In the genomic region with DNA sequence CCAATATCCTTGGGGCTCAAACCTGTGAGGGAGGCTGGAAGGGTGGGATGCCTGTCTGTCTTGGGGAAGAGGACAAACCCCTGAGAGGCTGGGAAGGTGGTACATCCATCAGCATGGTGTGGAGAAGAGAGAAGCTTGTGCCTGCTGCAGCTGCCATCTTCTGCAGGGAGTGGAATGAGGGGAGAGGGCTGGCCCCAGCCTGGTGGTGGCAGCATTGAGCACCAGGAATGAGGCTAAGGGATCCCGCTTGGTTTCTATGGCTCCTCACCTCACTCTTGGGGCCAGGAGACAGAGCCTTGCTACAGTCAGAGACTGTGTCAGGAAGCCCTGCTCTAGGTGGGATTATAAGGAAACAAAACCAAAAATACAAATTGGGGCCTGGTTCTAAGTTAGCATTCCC, we compare ENCODE assay signal across 13 mouse cellular contexts. TPM values are rescaled to one million over a fixed set of nuclear protein-coding genes. Genes with fewer than 3 reads are reported as not detected.
A peak's percentile ranks its signal among the peaks of the same experiment; 100 is the strongest.
DNase-seq lines count a peak whose midpoint lies in the region; ATAC-seq and TF ChIP-seq lines count a peak whose summit lies in the region.
"Had no signal": no experiment of that assay in that cellular context is flagged by ENCODE, and none has a peak within 500 bp of the region (broad histone marks: within the 10 kb centered on the region; RNA-seq: fewer than 3 reads in every experiment).

No protein-coding gene starts in this region.

- peak; percentile 32; the same call in 1 of the 2 replicates for TF ChIP-seq CTCF in kidney, adult 2 months (conservative IDR thresholded peaks at IDR 0.05; ENCODE audit: insufficient read depth, insufficient read length, low read depth, low read length)
- TF ChIP-seq CTCF in embryonic fibroblast, embryonic 13.5 days (IDR thresholded peaks at IDR 0.05; ENCODE audit: borderline replicate concordance, insufficient read depth, low read length): peak; percentile 23; the same call in 1 of the 2 replicates

- no peak overlapping the region for H3K9ac ChIP-seq in kidney, embryonic 15.5 days
- H3K9ac ChIP-seq in midbrain, embryonic 16.5 days (ENCODE audit: low read depth, low read length): no peak overlapping the region
- H3K9ac ChIP-seq: limb, embryonic 15.5 days had no signal

- no peak for ATAC-seq in kidney, embryonic 15.5 days (replicated peaks; ENCODE audit: low FRiP score)
- ATAC-seq in midbrain, embryonic 16.5 days: no peak
- ATAC-seq: intestine, embryonic 16.5 days had no signal

- H3K4me3 ChIP-seq in kidney, adult 2 months (ENCODE audit: insufficient read depth, low read depth, low read length): no peak overlapping the region
- no peak overlapping the region for H3K4me3 ChIP-seq in kidney, embryonic 15.5 days (replicated peaks)
- no peak overlapping the region for H3K4me3 ChIP-seq in midbrain, embryonic 10.5 days
- no peak overlapping the region for H3K4me3 ChIP-seq in midbrain, embryonic 16.5 days (ENCODE audit: low read depth, low read length)
- no peak overlapping the region for H3K4me3 ChIP-seq in embryonic fibroblast, embryonic 13.5 days (ENCODE audit: insufficient read depth, low read length)
- H3K4me3 ChIP-seq: limb, embryonic 15.5 days had no signal

- H3K4me2 ChIP-seq in kidney, embryonic 15.5 days: no peak overlapping the region
- no peak overlapping the region for H3K4me2 ChIP-seq in midbrain, embryonic 16.5 days (ENCODE audit: low read length)
- H3K4me2 ChIP-seq: limb, embryonic 15.5 days had no signal

- peak; percentile 23 for DNase-seq in embryo, embryonic 10 days (ENCODE audit: low spot score)
- no peak for DNase-seq in embryo, embryonic 9.5 days (ENCODE audit: extremely low spot score)
- DNase-seq in kidney, adult 2 months: no peak
- DNase-seq in midbrain, embryonic 10.5 days (ENCODE audit: low spot score): peak; percentile 25
- no peak for DNase-seq in cerebellum, postnatal 36 days
- DNase-seq: gastrocnemius, postnatal 25 days; heart, postnatal 14 days had no signal

- H3K36me3 ChIP-seq in kidney, adult 2 months (ENCODE audit: control insufficient read depth, insufficient read depth, low read length): no peaks in the 10 kb centered on the region
- H3K36me3 ChIP-seq in kidney, embryonic 15.5 days: no peaks in the 10 kb centered on the region
- no peaks in the 10 kb centered on the region for H3K36me3 ChIP-seq in midbrain, embryonic 10.5 days
- no peaks in the 10 kb centered on the region for H3K36me3 ChIP-seq in midbrain, embryonic 16.5 days (ENCODE audit: control insufficient read depth, insufficient read depth, low read length)
- H3K36me3 ChIP-seq: G1E; limb, embryonic 15.5 days had no signal

- H3K27ac ChIP-seq in kidney, adult 2 months (ENCODE audit: insufficient read depth, low read depth, low read length): no peak overlapping the region
- H3K27ac ChIP-seq in kidney, embryonic 15.5 days: no peak overlapping the region
- no peak overlapping the region for H3K27ac ChIP-seq in midbrain, embryonic 10.5 days (replicated peaks)
- no peak overlapping the region for H3K27ac ChIP-seq in midbrain, embryonic 16.5 days (ENCODE audit: low read length)
- H3K27ac ChIP-seq in embryonic fibroblast, embryonic 13.5 days (ENCODE audit: insufficient read depth, low read length): no peak overlapping the region
- H3K27ac ChIP-seq: limb, embryonic 15.5 days had no signal

- WGBS in kidney, adult 2 months: 48% methylated on average over 1 of the region's 1 CpGs
- whole genome bisulfite sequencing in kidney, embryonic 15.5 days: 53% methylated on average over 1 of the region's 1 CpGs
- 46% methylated on average over 1 of the region's 1 CpGs for WGBS in midbrain, embryonic 10.5 days
- 54% methylated on average over 1 of the region's 1 CpGs for WGBS in midbrain, embryonic 16.5 days

- no peak for TF ChIP-seq POLR2A in kidney, adult 2 months (IDR thresholded peaks at IDR 0.05; ENCODE audit: low read depth, low read length)
- TF ChIP-seq POLR2A in embryonic fibroblast, embryonic 13.5 days (IDR thresholded peaks at IDR 0.05; ENCODE audit: low read depth, low read length): no peak

- H3K4me1 ChIP-seq in kidney, adult 2 months (ENCODE audit: control insufficient read depth, insufficient read depth, low read length): no peaks in the 10 kb centered on the region
- H3K4me1 ChIP-seq in kidney, embryonic 15.5 days: no peaks in the 10 kb centered on the region
- H3K4me1 ChIP-seq in midbrain, embryonic 10.5 days: peaks cover 17% of the 10 kb centered on the region
- H3K4me1 ChIP-seq in midbrain, embryonic 16.5 days (ENCODE audit: control insufficient read depth, insufficient read depth, low read length): peaks cover 12% of the 10 kb centered on the region
- no peaks in the 10 kb centered on the region for H3K4me1 ChIP-seq in embryonic fibroblast, embryonic 13.5 days (ENCODE audit: control insufficient read depth, insufficient read depth, low read length)
- H3K4me1 ChIP-seq: limb, embryonic 15.5 days had no signal

- no peaks in the 10 kb centered on the region for H3K9me3 ChIP-seq in kidney, embryonic 15.5 days (replicated peaks)
- no peaks in the 10 kb centered on the region for H3K9me3 ChIP-seq in midbrain, embryonic 10.5 days (replicated peaks)
- no peaks in the 10 kb centered on the region for H3K9me3 ChIP-seq in midbrain, embryonic 16.5 days (replicated peaks; ENCODE audit: control insufficient read depth, low read length, poor library complexity, severe bottlenecking)
- H3K9me3 ChIP-seq: limb, embryonic 15.5 days had no signal

- H3K27me3 ChIP-seq in kidney, adult 2 months (replicated peaks; ENCODE audit: control insufficient read depth, insufficient read depth, low read length): no peaks in the 10 kb centered on the region
- H3K27me3 ChIP-seq in kidney, embryonic 15.5 days: no peaks in the 10 kb centered on the region
- no peaks in the 10 kb centered on the region for H3K27me3 ChIP-seq in midbrain, embryonic 10.5 days (ENCODE audit: low read depth, poor library complexity, severe bottlenecking)
- H3K27me3 ChIP-seq in midbrain, embryonic 16.5 days (ENCODE audit: control insufficient read depth, insufficient read depth, low read depth, low read length): no peaks in the 10 kb centered on the region
- H3K27me3 ChIP-seq: limb, embryonic 15.5 days had no signal

RNA-seq across cellular contexts. Expression of gene Ube2ql1, which starts 52.7 kb away (rescaled TPM):
- 1.2 and 1.8 TPM in 2 replicates for polyA plus RNA-seq in kidney, adult 2 months (2012; rRNA removed)
- 0.51 and 0.72 TPM in 2 replicates for polyA plus RNA-seq in kidney, embryonic 15.5 days (2015; fragmentation: Nextera tagmentation; extraction: Ambion mirVana)
- 0.96 and 2.0 TPM in 2 replicates for polyA plus RNA-seq in midbrain, embryonic 10.5 days (2016; fragmentation: Nextera tagmentation; extraction: Ambion mirVana)
- 21.3 and 22.8 TPM in 2 replicates for polyA plus RNA-seq in midbrain, embryonic 16.5 days (2015; fragmentation: Nextera tagmentation; extraction: Ambion mirVana)
- 1.0 and 1.7 TPM in 2 replicates for polyA plus RNA-seq in embryonic fibroblast, embryonic 13.5 days (2011; ENCODE audit: insufficient read length, low read depth, missing spikeins)
- polyA plus RNA-seq: G1E had no signal

Comparison
In these comparisons a context has a peak if more than half of its experiments do, and no peak if none do; other contexts are left out.
1. DNase-seq: peak in embryo, embryonic 10 days (single experiment) and midbrain, embryonic 10.5 days (single experiment); none in embryo, embryonic 9.5 days (single experiment), kidney, adult 2 months (single experiment) and cerebellum, postnatal 36 days (0 of 2).